Mouse (Mus musculus): Measurements from ENCODE around the gene Mrps18a. TPM values are rescaled to one million over a fixed set of nuclear protein-coding genes. Genes with fewer than 3 reads are reported as not detected.

The Mrps18a gene
- polyA plus RNA-seq, 1 experiment from 2014 or later, result 135 TPM

GRCm38 (mm10) chr17:46086341-46086870 is 24.4 kb upstream of the Mrps18a start:
- WGBS, result 65% methylated on average over 15 of the region's 17 CpGs
- no peaks in the 10 kb centered on the region for H3K9me3 ChIP-seq (replicated peaks; ENCODE audit: control insufficient read depth, low read length)
- H3K27ac ChIP-seq (ENCODE audit: low read depth, low read length), result no peak overlapping the region
- ATAC-seq (no peak), DNase-seq (ENCODE audit: low spot score) (no peak)
- H3K9ac ChIP-seq (ENCODE audit: low read length), result no peak overlapping the region
- no peaks in the 10 kb centered on the region for H3K36me3 ChIP-seq (ENCODE audit: control insufficient read depth, insufficient read depth, low read length)
- H3K27me3 ChIP-seq (replicated peaks; ENCODE audit: control insufficient read depth, insufficient read depth, low read length), result no peaks in the 10 kb centered on the region
- no peak overlapping the region for H3K4me3 ChIP-seq (ENCODE audit: low read depth, low read length)
- peaks cover 17% of the 10 kb centered on the region for H3K4me1 ChIP-seq (ENCODE audit: control insufficient read depth, insufficient read depth, low read length)
- no peak overlapping the region for H3K4me2 ChIP-seq (ENCODE audit: low read length)

- no peak for ATAC-seq
- Histone ChIP-seq H3K4me2 (ENCODE audit: low read length) (no peak overlapping the region), H3K9me3 (replicated peaks; ENCODE audit: control insufficient read depth, low read length) (no peaks in the 10 kb centered on the region), H3K36me3 (ENCODE audit: control insufficient read depth, insufficient read depth, low read length) (no peaks in the 10 kb centered on the region), H3K4me1 (ENCODE audit: control insufficient read depth, insufficient read depth, low read length) (no peaks in the 10 kb centered on the region), H3K4me3 (ENCODE audit: low read depth, low read length) (no peak overlapping the region), H3K27ac (ENCODE audit: low read depth, low read length) (no peak overlapping the region), H3K27me3 (replicated peaks; ENCODE audit: control insufficient read depth, insufficient read depth, low read length) (no peaks in the 10 kb centered on the region), H3K9ac (ENCODE audit: low read length) (no peak overlapping the region)
- DNase-seq (ENCODE audit: low spot score), result no peak
- 95% methylated on average over 1 of the region's 1 CpGs for WGBS
Observed at GRCm38 (mm10) chr17:46091351-46091750, 19.4 kb upstream of the Mrps18a start.

DNA sequence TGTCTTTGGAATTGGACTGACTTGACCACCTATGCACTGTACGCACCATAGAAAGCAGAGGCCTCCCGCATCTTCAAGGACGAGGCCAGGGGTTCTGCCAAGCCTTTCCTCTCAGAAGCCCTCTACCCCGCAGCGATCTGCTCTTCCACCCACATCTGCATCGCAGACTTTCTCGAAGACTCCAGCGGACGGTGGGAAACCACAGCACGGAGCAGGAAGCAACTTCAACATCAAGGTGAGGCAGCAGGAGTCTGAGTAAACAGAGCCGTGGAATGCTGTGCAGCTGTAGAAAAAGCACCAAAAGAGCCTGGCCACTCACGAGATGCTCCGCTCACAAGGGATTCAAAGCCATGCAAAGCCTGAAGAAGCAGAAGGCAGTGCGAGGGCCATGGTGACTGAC is 18.9 kb upstream of the Mrps18a start:
- H3K27me3 ChIP-seq (replicated peaks; ENCODE audit: control insufficient read depth, insufficient read depth, low read length), result no peaks in the 10 kb centered on the region
- no peak for ATAC-seq
- H3K27ac ChIP-seq (ENCODE audit: low read depth, low read length), result no peak overlapping the region
- H3K9ac ChIP-seq (ENCODE audit: low read length), result no peak overlapping the region
- no peak overlapping the region for H3K4me3 ChIP-seq (ENCODE audit: low read depth, low read length)
- DNase-seq (ENCODE audit: low spot score), result no peak
- H3K9me3 ChIP-seq (replicated peaks; ENCODE audit: control insufficient read depth, low read length), result no peaks in the 10 kb centered on the region
- H3K36me3 ChIP-seq (ENCODE audit: control insufficient read depth, insufficient read depth, low read length), result no peaks in the 10 kb centered on the region
- WGBS, result 81% methylated on average over 14 of the region's 14 CpGs
- H3K4me1 ChIP-seq (ENCODE audit: control insufficient read depth, insufficient read depth, low read length), result no peaks in the 10 kb centered on the region
- no peak overlapping the region for H3K4me2 ChIP-seq (ENCODE audit: low read length)

DNA sequence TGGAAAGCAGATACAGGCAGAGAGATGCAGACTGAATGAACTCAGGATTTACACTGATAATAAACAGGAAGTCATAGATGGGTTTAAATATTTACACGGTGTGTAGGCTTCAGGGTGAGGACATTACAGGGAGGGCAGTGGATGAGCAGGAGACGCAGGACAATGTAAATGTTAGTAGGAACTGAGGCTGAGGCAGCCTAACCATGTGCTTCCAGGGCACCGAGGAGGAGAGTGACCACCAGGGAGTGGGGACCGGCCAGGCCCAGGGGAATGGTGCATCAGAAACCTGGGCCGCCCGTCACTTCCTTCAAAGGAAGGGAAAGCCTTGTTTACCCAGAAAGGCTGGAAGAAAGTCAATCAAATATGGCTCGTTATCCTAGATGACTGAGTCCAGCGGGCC is 12.3 kb upstream of the Mrps18a start:
- Histone ChIP-seq H3K27me3 (replicated peaks; ENCODE audit: control insufficient read depth, insufficient read depth, low read length) (no peaks in the 10 kb centered on the region), H3K27ac (ENCODE audit: low read depth, low read length) (no peak overlapping the region), H3K4me1 (ENCODE audit: control insufficient read depth, insufficient read depth, low read length) (no peaks in the 10 kb centered on the region), H3K36me3 (ENCODE audit: control insufficient read depth, insufficient read depth, low read length) (no peaks in the 10 kb centered on the region), H3K9ac (ENCODE audit: low read length) (no peak overlapping the region), H3K4me2 (ENCODE audit: low read length) (no peak overlapping the region), H3K9me3 (replicated peaks; ENCODE audit: control insufficient read depth, low read length) (no peaks in the 10 kb centered on the region), H3K4me3 (ENCODE audit: low read depth, low read length) (no peak overlapping the region)
- no peak for ATAC-seq
- DNase-seq (ENCODE audit: low spot score), result no peak
- 64% methylated on average over 8 of the region's 8 CpGs for WGBS

DNA sequence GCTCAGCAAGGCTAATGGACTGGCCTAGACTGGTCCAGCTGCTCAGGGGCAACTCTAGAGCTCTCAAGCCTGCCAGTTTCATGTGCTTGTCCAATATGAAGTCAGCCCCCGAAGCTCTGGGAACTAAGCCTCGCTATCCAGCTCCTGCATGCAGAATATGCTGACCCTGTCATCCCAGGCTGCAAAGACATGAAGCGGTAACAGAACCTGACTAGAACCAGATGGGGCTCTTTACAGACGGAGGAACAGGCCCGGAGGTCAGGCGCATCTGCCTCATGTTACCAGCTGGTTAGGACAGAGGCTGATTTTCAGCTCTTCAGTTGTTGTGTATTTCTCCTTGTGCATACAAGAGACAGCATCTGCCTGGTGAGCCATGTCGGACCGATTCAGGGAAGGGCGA is 8.9 kb upstream of the Mrps18a start:
- Histone ChIP-seq H3K9ac (ENCODE audit: low read length) (no peak overlapping the region), H3K27ac (ENCODE audit: low read depth, low read length) (no peak overlapping the region), H3K4me1 (ENCODE audit: control insufficient read depth, insufficient read depth, low read length) (no peaks in the 10 kb centered on the region), H3K27me3 (replicated peaks; ENCODE audit: control insufficient read depth, insufficient read depth, low read length) (no peaks in the 10 kb centered on the region), H3K9me3 (replicated peaks; ENCODE audit: control insufficient read depth, low read length) (no peaks in the 10 kb centered on the region), H3K4me3 (ENCODE audit: low read depth, low read length) (no peak overlapping the region), H3K36me3 (ENCODE audit: control insufficient read depth, insufficient read depth, low read length) (no peaks in the 10 kb centered on the region), H3K4me2 (ENCODE audit: low read length) (no peak overlapping the region)
- ATAC-seq (no peak), DNase-seq (ENCODE audit: low spot score) (no peak)
- 90% methylated on average over 9 of the region's 9 CpGs for WGBS

GRCm38 (mm10) chr17:46102608-46103159 is 8.1 kb upstream of the Mrps18a start:
- DNase-seq (ENCODE audit: low spot score), result no peak
- WGBS, result 50% methylated on average over 8 of the region's 8 CpGs

DNA sequence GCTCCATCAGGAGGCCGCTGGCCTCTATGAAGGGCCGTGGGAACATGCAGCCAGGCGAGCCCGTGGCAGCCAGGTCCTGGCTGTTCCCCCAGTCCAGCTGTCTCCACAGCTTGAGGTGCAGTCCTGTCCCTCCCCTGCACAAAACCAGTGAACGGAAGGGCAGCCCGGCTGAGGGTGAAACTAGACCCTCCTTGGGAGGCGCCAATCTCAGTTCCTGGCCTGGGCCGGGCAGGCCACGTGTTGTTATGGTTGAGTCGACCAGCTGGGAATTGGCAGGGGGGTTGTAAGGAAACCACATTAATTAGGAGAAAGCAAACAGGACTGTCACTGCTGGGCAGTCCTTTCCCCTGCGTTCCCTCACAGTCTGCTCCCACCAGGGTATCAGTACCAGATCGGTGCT is 6.3 kb upstream of the Mrps18a start:
- H3K36me3 ChIP-seq (ENCODE audit: control insufficient read depth, insufficient read depth, low read length), result no peaks in the 10 kb centered on the region
- H3K4me3 ChIP-seq (ENCODE audit: low read depth, low read length), result no peak overlapping the region
- H3K9me3 ChIP-seq (replicated peaks; ENCODE audit: control insufficient read depth, low read length), result no peaks in the 10 kb centered on the region
- no peak for DNase-seq (ENCODE audit: low spot score)
- H3K4me1 ChIP-seq (ENCODE audit: control insufficient read depth, insufficient read depth, low read length), result no peaks in the 10 kb centered on the region
- 0 out of 2 replicates have a peak, but pooled peaks cover 7% of the 10 kb centered on the region for H3K27me3 ChIP-seq (replicated peaks; ENCODE audit: control insufficient read depth, insufficient read depth, low read length)
- no peak for ATAC-seq
- no peak overlapping the region for H3K27ac ChIP-seq (ENCODE audit: low read depth, low read length)
- no peak overlapping the region for H3K9ac ChIP-seq (ENCODE audit: low read length)
- H3K4me2 ChIP-seq (ENCODE audit: low read length), result no peak overlapping the region
- WGBS, result 65% methylated on average over 12 of the region's 12 CpGs

More at GRCm38 (mm10) chr17:46102608-46103159, 8.1 kb upstream of the Mrps18a start:
- H3K9me3 ChIP-seq (replicated peaks; ENCODE audit: control insufficient read depth, low read length), result no peaks in the 10 kb centered on the region
- no peak overlapping the region for H3K4me2 ChIP-seq (ENCODE audit: low read length)
- no peak overlapping the region for H3K9ac ChIP-seq (ENCODE audit: low read length)
- H3K4me3 ChIP-seq (ENCODE audit: low read depth, low read length), result no peak overlapping the region
- no peaks in the 10 kb centered on the region for H3K36me3 ChIP-seq (ENCODE audit: control insufficient read depth, insufficient read depth, low read length)
- no peaks in the 10 kb centered on the region for H3K4me1 ChIP-seq (ENCODE audit: control insufficient read depth, insufficient read depth, low read length)
- no peaks in the 10 kb centered on the region for H3K27me3 ChIP-seq (replicated peaks; ENCODE audit: control insufficient read depth, insufficient read depth, low read length)
- ATAC-seq, result no peak
- H3K27ac ChIP-seq (ENCODE audit: low read depth, low read length), result no peak overlapping the region

DNA sequence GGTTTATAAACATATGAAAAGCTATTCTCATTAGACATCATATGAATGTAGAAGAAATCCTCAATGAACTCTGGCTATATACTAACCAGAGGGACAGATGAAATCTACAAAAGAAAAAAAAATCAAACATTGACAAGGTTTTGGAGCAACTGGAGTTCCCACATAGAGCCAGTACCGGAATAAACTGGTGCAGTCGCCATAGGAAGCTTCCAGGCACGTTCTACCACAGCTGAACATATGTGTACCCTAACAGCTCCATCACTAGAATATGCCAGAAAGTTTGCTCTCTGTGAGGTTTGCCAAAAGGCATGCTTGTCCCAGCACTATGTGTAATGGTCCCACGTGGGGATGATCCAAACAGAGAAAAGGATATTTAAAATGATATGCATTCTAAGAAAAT is 2.5 kb upstream of the Mrps18a start:
- Histone ChIP-seq H3K9ac (ENCODE audit: low read length) (no peak overlapping the region), H3K27ac (ENCODE audit: low read depth, low read length) (no peak overlapping the region), H3K27me3 (replicated peaks; ENCODE audit: control insufficient read depth, insufficient read depth, low read length) (0 out of 2 replicates have a peak, but pooled peaks cover 9% of the 10 kb centered on the region), H3K4me2 (ENCODE audit: low read length) (no peak overlapping the region), H3K4me3 (ENCODE audit: low read depth, low read length) (no peak overlapping the region), H3K4me1 (ENCODE audit: control insufficient read depth, insufficient read depth, low read length) (peaks cover 3% of the 10 kb centered on the region), H3K36me3 (ENCODE audit: control insufficient read depth, insufficient read depth, low read length) (no peaks in the 10 kb centered on the region), H3K9me3 (replicated peaks; ENCODE audit: control insufficient read depth, low read length) (no peaks in the 10 kb centered on the region)
- DNase-seq (ENCODE audit: low spot score) (peak; percentile 29), ATAC-seq (no peak)
- WGBS, result 74% methylated on average over 4 of the region's 4 CpGs

GRCm38 (mm10) chr17:46115489-46115888 is 4.7 kb downstream of the Mrps18a start:
- Histone ChIP-seq H3K4me1 (ENCODE audit: control insufficient read depth, insufficient read depth, low read length) (peaks cover 3% of the 10 kb centered on the region), H3K4me2 (ENCODE audit: low read length) (no peak overlapping the region), H3K9ac (ENCODE audit: low read length) (no peak overlapping the region), H3K27me3 (replicated peaks; ENCODE audit: control insufficient read depth, insufficient read depth, low read length) (no peaks in the 10 kb centered on the region), H3K4me3 (ENCODE audit: low read depth, low read length) (no peak overlapping the region), H3K36me3 (ENCODE audit: control insufficient read depth, insufficient read depth, low read length) (peaks cover 33% of the 10 kb centered on the region), H3K9me3 (replicated peaks; ENCODE audit: control insufficient read depth, low read length) (no peaks in the 10 kb centered on the region), H3K27ac (ENCODE audit: low read depth, low read length) (no peak overlapping the region)
- WGBS, result 74% methylated on average over 2 of the region's 2 CpGs
- no peak for ATAC-seq
- DNase-seq (ENCODE audit: low spot score), result no peak
